Comparison of ENCODE assay signal across 1 mouse cellular context in the genomic region with DNA sequence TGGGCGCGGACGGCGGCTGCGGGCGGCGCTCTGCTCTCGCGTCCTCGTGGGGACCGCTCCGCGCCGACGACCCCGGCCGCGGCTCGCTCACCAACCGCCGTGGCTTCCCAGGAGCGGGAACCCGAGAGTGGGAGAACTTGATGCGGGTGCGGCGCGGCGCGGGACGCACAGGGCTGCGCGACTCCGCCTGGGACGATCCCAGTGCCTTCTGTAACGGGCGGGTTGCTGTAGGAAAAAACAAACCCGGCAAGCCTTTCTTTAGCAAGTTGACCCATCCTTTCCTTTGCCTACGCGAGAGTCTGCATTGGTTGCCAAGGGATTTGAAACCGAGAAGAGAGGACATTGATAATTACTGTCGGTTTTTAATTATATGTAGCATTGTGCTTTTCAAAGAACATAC.
TF ChIP-seq lines count a peak whose summit lies in the region.

No protein-coding gene starts in this region.

TF ChIP-seq in CH12.LX, 34 proteins besides CTCF, POLR2A, EP300 and RAD21 (continued from another document):
- TF ChIP-seq USF1 (IDR thresholded peaks at IDR 0.05; ENCODE audit: low read depth, low read length) (no peak), ZNF384 (IDR thresholded peaks at IDR 0.05; ENCODE audit: low read depth, low read length) (no peak), KAT2A (IDR thresholded peaks at IDR 0.05; ENCODE audit: insufficient replicate concordance, low read length) (no peak), ZC3H11A (IDR thresholded peaks at IDR 0.05; ENCODE audit: low read depth, low read length) (no peak), MAX (IDR thresholded peaks at IDR 0.05; ENCODE audit: low read length) (no peak), JUN (IDR thresholded peaks at IDR 0.05; ENCODE audit: insufficient read depth, low read depth, low read length) (no peak)
